Mouse (Mus musculus) testis, adult 2 months (tissue): ENCODE results near the gene Rab37.

Experiments used
- CTCF ChIP-seq: fragments of 200-500 bp; IDR thresholded peaks from 2 replicates; pipeline ENCODE4 v1.5.1; 2012; ENCODE audit warnings: low read depth, mild to moderate bottlenecking, inconsistent platforms, low read length, moderate library complexity; ENCODE audit not compliant: control insufficient read depth, insufficient read depth, insufficient replicate concordance
- POLR2A ChIP-seq: fragments of 200-500 bp; IDR thresholded peaks from 2 replicates; pipeline ENCODE4 v1.6.1; 2012; ENCODE audit warnings: low read depth, mild to moderate bottlenecking, inconsistent platforms, low read length, moderate library complexity; ENCODE audit not compliant: control insufficient read depth

DNA sequence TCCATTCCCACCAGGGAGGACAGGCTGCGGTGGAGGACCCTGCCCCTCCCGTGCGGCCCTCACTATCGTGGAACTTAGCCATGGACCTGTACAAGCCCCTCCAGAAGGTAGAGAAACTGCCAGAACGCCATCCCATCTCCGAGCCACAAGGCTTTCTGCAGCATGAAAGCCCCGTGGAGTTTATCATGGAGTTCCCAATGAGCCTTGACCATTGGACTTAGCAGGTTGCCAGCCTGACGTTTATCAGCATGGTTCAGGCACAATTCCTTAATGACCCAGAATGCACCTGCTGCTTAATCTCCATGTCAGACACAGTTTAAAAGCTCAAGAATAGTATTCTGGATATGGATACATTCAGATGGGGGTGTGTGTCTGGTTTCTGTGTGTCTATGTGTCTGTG, 6.2 kb upstream of the Rab37 start:
- no peak for TF ChIP-seq CTCF
- TF ChIP-seq POLR2A, result no peak
